Mouse (Mus musculus) neural tube, embryonic 12.5 days (tissue): ENCODE measurements around the gene Pafah1b3. TPM values are rescaled to one million over a fixed set of nuclear protein-coding genes. Genes with fewer than 3 reads are reported as not detected.

Experiments
- ATAC-seq: fragments of 200-750 bp; cut with Nextera tagmentation; 2 replicates; pipeline ENCODE4 v1.8.0; 2017; ENCODE audit warnings: low read depth, mild to moderate bottlenecking, moderate TSS enrichment, moderate library complexity; ENCODE audit not compliant: low FRiP score
- H3K27ac ChIP-seq: fragments of 300-500 bp; sonication (generic); 2 replicates; pipeline ENCODE4 v1.5.1; 2016
- H3K27me3 ChIP-seq: fragments of 300-500 bp; sonication (generic); replicated peaks from 2 replicates; pipeline ENCODE4 v1.6.1; 2016; ENCODE audit warnings: mild to moderate bottlenecking
- H3K36me3 ChIP-seq: fragments of 300-500 bp; sonication (generic); 2 replicates; pipeline ENCODE4 v1.6.1; 2016; ENCODE audit warnings: mild to moderate bottlenecking
- H3K4me1 ChIP-seq: fragments of 300-500 bp; sonication (generic); 2 replicates; pipeline ENCODE4 v1.6.1; 2016
- H3K4me2 ChIP-seq: fragments of 300-500 bp; sonication (generic); replicated peaks from 2 replicates; pipeline ENCODE4 v1.6.1; 2016; ENCODE audit warnings: mild to moderate bottlenecking
- H3K4me3 ChIP-seq: fragments of 300-500 bp; sonication (generic); 2 replicates; pipeline ENCODE4 v1.5.1; 2016
- H3K9ac ChIP-seq: fragments of 300-500 bp; sonication (generic); 2 replicates; pipeline ENCODE4 v1.6.1; 2016; ENCODE audit warnings: mild to moderate bottlenecking
- H3K9me3 ChIP-seq: fragments of 300-500 bp; sonication (generic); 2 replicates; pipeline ENCODE4 v1.6.1; 2016; ENCODE audit warnings: mild to moderate bottlenecking
- WGBS: fragments of 180-500 bp; shearing (Covaris S2); methylation state at CpG from one replicate; pipeline ENCODE4 v1.1.7; 2016; 5-methylcytosine and 5-hydroxymethylcytosine counted together
- polyA plus RNA-seq: library from polyadenylated mRNA; unstranded; fragments of >200 nt; fragmentation: Nextera tagmentation; extraction: Ambion mirVana; gene quantifications from 2 replicates; pipeline ENCODE4 v1.2.1, GENCODE M21; 2016

Gene Pafah1b3
- polyA plus RNA-seq, 1 experiment from 2014 or later, result 400 TPM

- Histone ChIP-seq H3K36me3 (no peaks in the 10 kb centered on the region), H3K9me3 (no peaks in the 10 kb centered on the region), H3K27ac (0 out of 2 replicates have a peak overlapping the region, but pooled peaks have one; percentile 12), H3K4me1 (peaks cover 40% of the 10 kb centered on the region), H3K4me2 (peak overlapping the region; percentile 96), H3K9ac (peak overlapping the region; percentile 83; the same call in 1 of the 2 replicates), H3K4me3 (peak overlapping the region; percentile 89), H3K27me3 (no peaks in the 10 kb centered on the region)
- no peak for ATAC-seq
- 11% methylated on average over 8 of the region's 8 CpGs for WGBS
Measured at GRCm38 (mm10) chr7:25251822-25252221, 46.0 kb downstream of the Pafah1b3 start.

- 0 out of 2 replicates have a peak overlapping the region, but pooled peaks have one; percentile 12 for H3K27ac ChIP-seq
- no peaks in the 10 kb centered on the region for H3K9me3 ChIP-seq
- H3K9ac ChIP-seq, result peak overlapping the region; percentile 83
- ATAC-seq, result no peak
- H3K4me3 ChIP-seq, result peak overlapping the region; percentile 89
- H3K4me2 ChIP-seq, result peak overlapping the region; percentile 96
- H3K36me3 ChIP-seq, result no peaks in the 10 kb centered on the region
- H3K27me3 ChIP-seq, result no peaks in the 10 kb centered on the region
- H3K4me1 ChIP-seq, result peaks cover 46% of the 10 kb centered on the region
- 2% methylated on average over 22 of the region's 22 CpGs for WGBS
Measured at GRCm38 (mm10) chr7:25251071-25251791, 46.6 kb downstream of the Pafah1b3 start.

DNA sequence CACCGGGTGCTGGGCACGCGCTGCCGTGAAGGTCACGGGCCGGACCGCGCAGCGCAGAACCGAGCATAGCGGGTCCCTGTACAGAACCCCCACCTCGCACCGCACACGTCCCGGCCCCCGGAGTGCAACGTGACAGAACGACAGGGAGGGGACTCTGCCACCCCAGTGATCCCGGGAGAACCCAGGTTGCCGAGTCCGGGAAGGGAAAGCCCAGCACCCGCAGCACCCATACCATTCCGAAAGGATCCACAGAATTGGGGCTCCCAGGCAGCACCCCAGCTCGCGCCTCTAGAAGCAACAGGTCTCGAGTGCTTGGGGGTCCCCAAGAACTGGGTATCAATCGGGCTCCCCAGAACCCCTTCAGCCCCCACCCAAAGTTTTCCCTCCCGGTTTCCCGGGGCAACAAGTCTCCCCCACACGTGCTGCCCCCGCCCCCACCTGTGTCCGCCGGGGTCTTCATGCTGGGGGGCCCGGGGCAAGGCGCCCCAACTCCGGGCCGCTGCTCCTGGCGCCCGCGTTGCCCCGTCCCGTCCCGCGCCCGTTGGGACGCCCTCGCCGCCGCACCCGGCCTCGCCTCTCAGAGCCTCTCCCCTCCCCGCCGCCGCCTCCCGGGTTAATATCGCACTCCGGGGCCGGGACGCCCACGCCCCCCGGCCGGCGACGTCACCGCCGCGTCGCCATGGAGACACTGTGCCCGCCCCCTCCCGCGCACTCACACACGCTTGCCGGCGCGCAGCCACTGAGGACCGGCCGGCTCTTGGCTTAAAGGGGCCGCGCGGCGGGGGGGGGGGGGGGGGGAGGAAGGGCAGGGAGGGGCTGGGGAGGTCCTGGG lies 47.4 kb downstream of the Pafah1b3 start, which contains the start of gene Erf:
Gene Erf (minus strand): TSS at position 621 of the 832 bp plus-strand sequence.
- H3K4me1 ChIP-seq, result peaks cover 50% of the 10 kb centered on the region
- peak within 1 kb of the TSS; percentile 83 for H3K9ac ChIP-seq
- peak; percentile 76 for ATAC-seq
- H3K9me3 ChIP-seq, result no peaks in the 10 kb centered on the region
- H3K4me2 ChIP-seq, result peak within 1 kb of the TSS; percentile 96
- H3K27ac ChIP-seq, result peak within 1 kb of the TSS; percentile 82
- no peaks in the 10 kb centered on the region for H3K27me3 ChIP-seq
- H3K4me3 ChIP-seq, result peak within 1 kb of the TSS; percentile 89
- under 1% methylated on average over 64 of the region's 81 CpGs for WGBS
- peaks cover 4% of the 10 kb centered on the region; the same call in 1 of the 2 replicates for H3K36me3 ChIP-seq

DNA sequence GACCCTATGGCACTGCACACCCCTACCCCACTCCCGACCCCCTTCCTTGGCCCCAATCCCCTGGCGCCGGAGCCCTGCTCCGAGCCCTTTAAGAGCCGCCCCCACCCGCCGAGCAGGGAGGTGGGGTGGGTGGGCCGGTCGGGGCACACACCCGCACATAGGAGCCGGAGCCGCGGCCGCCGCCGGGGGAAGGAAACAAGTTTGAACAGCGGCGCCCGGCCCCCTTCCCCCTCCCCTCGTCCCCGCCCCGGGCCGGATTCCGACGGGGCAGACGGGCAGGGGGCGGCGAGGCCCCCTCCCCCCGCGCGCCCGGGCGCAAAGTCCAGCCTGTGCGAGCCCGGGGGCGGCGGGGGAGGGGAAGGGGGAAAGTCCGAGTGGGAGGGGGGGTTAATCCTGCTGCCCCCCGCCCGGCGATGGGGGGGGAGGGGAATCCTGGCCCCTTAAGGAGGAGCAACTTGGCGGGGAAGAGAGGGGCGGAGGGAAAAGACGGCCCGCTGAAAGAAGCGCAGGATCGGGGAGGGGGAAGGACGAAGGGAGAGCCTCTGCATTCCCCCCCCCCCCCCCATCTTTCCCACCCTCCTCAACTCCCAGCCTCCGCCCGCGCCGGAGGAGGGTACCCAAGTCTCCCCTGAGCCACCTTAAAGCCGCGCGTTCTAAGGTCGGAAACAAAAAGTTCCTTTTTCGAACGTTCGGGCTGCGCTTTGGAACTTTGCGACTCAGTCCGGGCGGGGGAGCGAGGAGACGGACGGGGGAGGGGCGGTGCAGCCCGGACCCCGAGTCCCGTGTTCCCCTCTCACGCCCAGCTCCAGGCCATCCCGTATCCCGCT lies 48.3 kb downstream of the Pafah1b3 start:
- no peaks in the 10 kb centered on the region for H3K9me3 ChIP-seq
- no peaks in the 10 kb centered on the region for H3K27me3 ChIP-seq
- peak overlapping the region; percentile 89 for H3K4me3 ChIP-seq
- H3K4me1 ChIP-seq, result peaks cover 50% of the 10 kb centered on the region
- under 1% methylated on average over 46 of the region's 73 CpGs for WGBS
- H3K4me2 ChIP-seq, result peak overlapping the region; percentile 96
- H3K27ac ChIP-seq, result peak overlapping the region; percentile 82
- ATAC-seq, result peak; percentile 41
- peaks cover 12% of the 10 kb centered on the region for H3K36me3 ChIP-seq
- H3K9ac ChIP-seq, result peak overlapping the region; percentile 83

DNA sequence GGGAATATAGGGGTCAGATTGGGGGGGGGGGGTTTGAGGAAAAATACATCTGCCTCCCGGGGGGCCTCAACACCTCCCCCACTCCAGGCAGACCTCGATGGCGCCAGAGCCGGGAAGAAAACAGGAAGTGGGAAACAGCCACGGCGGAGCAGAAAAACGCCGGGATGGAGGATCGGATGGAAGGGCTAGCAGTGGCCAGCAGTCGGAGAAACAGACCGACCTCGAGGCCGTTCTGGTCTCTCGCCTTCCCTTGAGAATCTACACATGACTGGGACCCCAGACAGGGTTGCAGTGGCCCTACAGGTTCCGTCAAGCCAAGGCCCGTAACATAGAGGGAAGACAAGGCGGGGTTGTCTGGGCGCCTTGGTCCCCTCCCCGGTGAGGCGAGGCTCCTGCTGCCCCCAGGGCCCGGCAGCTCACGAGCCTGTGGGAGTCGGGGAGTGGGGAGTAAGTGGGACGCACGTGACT lies 48.9 kb downstream of the Pafah1b3 start:
- under 1% methylated on average over 25 of the region's 25 CpGs for WGBS
- Histone ChIP-seq H3K36me3 (peaks cover 18% of the 10 kb centered on the region), H3K27ac (peak overlapping the region; percentile 82), H3K4me2 (peak overlapping the region; percentile 96), H3K9me3 (no peaks in the 10 kb centered on the region), H3K27me3 (no peaks in the 10 kb centered on the region), H3K4me1 (peaks cover 50% of the 10 kb centered on the region), H3K4me3 (peak overlapping the region; percentile 89), H3K9ac (peak overlapping the region; percentile 83)
- peak; percentile 17; the same call in 1 of the 2 replicates for ATAC-seq

- Histone ChIP-seq H3K4me3 (peak overlapping the region; percentile 89), H3K36me3 (peaks cover 18% of the 10 kb centered on the region), H3K4me1 (peaks cover 50% of the 10 kb centered on the region), H3K9me3 (no peaks in the 10 kb centered on the region), H3K9ac (peak overlapping the region; percentile 83), H3K4me2 (peak overlapping the region; percentile 96), H3K27me3 (no peaks in the 10 kb centered on the region), H3K27ac (peak overlapping the region; percentile 82)
- ATAC-seq, result peak; percentile 34
- 2% methylated on average over 18 of the region's 18 CpGs for WGBS
Measured at GRCm38 (mm10) chr7:25248018-25248647, 49.7 kb downstream of the Pafah1b3 start.

DNA sequence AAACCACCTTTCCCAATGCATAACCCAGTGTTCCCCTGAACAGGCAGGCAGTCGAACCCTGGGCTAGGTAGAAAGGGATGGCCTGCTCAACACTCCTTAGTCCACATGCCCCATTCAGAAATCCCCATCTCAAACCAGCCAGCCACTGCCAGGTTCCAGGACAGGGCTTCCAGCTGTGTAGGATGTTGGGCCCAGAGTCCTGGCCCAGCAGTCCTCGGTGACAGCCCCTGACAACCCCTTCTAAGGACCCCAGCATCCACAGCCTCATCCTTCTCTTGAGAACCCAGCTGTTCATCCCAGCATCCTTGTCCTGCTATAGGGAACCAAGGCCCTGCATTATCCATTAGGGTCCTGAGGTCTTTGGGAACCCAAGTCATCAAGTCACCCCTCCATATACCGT lies 50.3 kb downstream of the Pafah1b3 start:
- Histone ChIP-seq H3K4me2 (peak overlapping the region; percentile 96), H3K27me3 (no peaks in the 10 kb centered on the region), H3K9me3 (no peaks in the 10 kb centered on the region), H3K9ac (peak overlapping the region; percentile 83; the same call in 1 of the 2 replicates), H3K4me1 (peaks cover 50% of the 10 kb centered on the region), H3K27ac (peak overlapping the region; percentile 82; the same call in 1 of the 2 replicates), H3K36me3 (peaks cover 23% of the 10 kb centered on the region), H3K4me3 (peak overlapping the region; percentile 89)
- no peak for ATAC-seq
- 17% methylated on average over 3 of the region's 3 CpGs for WGBS

GRCm38 (mm10) chr7:25246759-25247137 lies 51.0 kb downstream of the Pafah1b3 start:
- Histone ChIP-seq H3K27me3 (no peaks in the 10 kb centered on the region), H3K9me3 (no peaks in the 10 kb centered on the region), H3K36me3 (peaks cover 23% of the 10 kb centered on the region), H3K4me1 (peaks cover 46% of the 10 kb centered on the region), H3K4me2 (peak overlapping the region; percentile 96), H3K9ac (peak overlapping the region; percentile 38; the same call in 1 of the 2 replicates), H3K4me3 (0 out of 2 replicates have a peak overlapping the region, but pooled peaks have one; percentile 1), H3K27ac (peak overlapping the region; percentile 7; the same call in 1 of the 2 replicates)
- no peak for ATAC-seq
- WGBS, result 58% methylated on average over 4 of the region's 4 CpGs

GRCm38 (mm10) chr7:25246079-25246758 lies 51.6 kb downstream of the Pafah1b3 start:
- 77% methylated on average over 20 of the region's 20 CpGs for WGBS
- peaks cover 40% of the 10 kb centered on the region for H3K4me1 ChIP-seq
- H3K36me3 ChIP-seq, result peaks cover 23% of the 10 kb centered on the region
- no peaks in the 10 kb centered on the region for H3K27me3 ChIP-seq
- no peak for ATAC-seq
- H3K9ac ChIP-seq, result peak overlapping the region; percentile 38; the same call in 1 of the 2 replicates
- peak overlapping the region; percentile 96 for H3K4me2 ChIP-seq
- peak overlapping the region; percentile 3; the same call in 1 of the 2 replicates for H3K4me3 ChIP-seq
- H3K9me3 ChIP-seq, result no peaks in the 10 kb centered on the region
- peak overlapping the region; percentile 7; the same call in 1 of the 2 replicates for H3K27ac ChIP-seq
